Mouse (Mus musculus): ENCODE measurements around the gene Lcn2.

The Lcn2 gene

DNA sequence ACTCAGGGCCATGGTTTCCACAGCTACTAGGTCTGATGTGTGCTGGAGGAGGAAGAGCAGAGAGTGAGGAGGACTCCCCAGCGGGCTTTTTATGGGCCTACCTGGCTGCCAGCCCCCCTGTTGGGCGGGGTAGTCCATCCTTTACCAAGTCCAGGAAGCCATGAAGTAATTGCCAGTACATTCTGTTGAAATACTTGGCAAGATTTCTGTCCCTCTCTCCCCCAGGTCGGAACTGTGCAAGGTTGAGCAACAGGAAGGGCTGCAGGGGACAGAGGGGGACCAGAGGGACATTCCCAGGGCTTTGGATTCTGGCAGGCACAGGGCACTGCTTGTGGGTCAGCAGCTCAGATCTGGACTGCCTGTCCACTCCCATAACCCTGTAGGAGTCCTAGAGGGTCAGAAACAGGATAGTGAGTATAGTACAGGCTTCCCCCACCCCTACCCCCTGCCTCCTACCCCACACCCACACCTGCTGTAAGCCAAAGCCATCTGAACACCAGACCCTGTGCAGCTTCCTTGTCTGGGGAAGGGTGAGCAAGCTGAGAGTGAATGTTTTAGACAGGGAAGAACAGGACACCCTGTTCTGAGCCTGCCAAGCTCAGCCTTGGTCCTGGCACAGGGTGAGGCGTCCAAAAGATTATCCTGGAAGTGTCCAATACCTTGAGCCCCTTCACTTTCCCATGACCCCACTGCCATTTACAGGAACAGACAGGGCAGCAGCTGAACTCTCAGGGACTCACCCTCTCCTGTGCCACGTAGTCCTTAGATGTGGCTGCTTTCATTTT, at the start of gene Lcn2:
TSS of gene Lcn2 (minus strand) at position 547 of the 785 bp plus-strand sequence.
- DNase-seq (ENCODE audit: low spot score) = no peak

GRCm38 (mm10) chr2:32437612-32438166, 49.6 kb upstream of the Lcn2 start:
- DNase-seq (ENCODE audit: low spot score) = no peak

GRCm38 (mm10) chr2:32436686-32437372, 48.8 kb upstream of the Lcn2 start:
- DNase-seq (ENCODE audit: low spot score) = no peak

GRCm38 (mm10) chr2:32430701-32431676, 42.9 kb upstream of the Lcn2 start:
- no peak for DNase-seq (ENCODE audit: low spot score)

DNA sequence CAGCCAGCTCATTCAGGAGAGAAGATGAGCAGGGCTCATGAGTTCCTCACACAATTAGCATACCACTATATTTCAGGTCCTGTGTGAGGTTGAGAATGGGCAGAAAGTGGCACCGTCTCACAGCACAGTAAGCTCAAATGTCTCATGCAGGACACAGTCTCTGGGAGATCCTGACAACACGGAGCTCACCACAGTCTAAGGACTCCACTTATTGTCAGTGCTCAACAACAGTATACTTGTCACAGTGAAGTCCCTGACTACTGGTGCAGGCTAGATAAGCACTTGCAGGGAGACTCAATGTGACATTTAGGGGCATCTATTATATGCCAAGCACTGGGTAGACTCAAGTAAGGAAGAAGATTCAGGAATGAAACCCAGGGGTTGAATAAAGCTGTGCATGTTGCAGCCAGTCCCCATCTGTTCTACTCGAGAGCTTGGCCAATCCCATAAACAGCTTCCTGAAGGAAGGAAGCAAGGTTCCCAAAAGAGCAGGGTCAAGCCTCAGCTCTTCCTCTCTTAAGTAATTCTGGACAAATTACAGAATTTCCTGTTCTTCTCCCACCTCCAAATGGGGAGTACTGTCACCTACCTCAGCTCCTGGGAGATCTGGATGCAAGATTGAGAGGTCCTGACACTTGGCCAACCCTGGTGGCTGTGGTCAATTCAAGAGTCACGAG, 41.3 kb upstream of the Lcn2 start:
- DNase-seq (ENCODE audit: low spot score) = no peak

DNA sequence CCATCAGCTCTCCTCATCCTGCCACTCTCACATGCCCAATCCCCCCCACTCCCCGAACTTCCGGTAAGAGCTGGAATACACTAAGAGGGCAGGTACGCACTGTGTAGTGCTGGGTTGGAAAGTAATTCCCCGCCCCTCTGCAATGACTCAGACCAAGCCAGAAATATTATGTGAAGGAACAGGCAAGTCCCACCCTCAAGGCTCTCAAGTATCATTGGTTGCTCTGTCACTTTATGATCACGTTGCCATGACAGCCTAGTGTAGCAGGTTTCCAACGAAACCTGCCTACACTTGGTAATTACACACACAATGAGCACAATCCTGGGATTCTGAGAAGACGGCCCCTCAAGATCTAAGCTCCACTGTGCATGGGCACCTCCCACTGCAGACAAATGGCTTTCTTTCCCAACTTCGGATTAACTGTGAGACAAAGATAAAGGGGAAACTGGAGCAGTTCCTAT, 40.2 kb upstream of the Lcn2 start:
- no peak for DNase-seq (ENCODE audit: low spot score)

GRCm38 (mm10) chr2:32427720-32428119, 39.7 kb upstream of the Lcn2 start:
- no peak for DNase-seq (ENCODE audit: low spot score)

DNA sequence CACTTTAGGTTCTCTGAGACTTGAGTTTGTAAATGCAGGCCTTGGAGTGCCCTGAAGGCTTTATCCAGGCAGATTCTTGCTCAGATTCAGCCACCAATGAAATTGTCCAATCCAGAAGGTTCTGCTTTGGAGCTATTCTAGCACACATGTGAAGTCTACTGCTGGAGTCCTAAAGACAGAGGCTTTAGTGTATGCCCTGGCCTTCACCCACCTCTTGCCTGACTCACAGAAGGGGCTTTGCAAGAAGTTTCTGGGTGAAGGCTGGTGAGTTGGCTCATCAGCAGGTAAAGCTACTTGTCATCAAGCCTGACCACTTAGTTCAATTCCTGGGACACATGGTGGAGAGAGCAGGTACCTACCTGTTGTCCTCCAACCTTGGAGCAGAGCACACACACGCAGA, 38.1 kb upstream of the Lcn2 start:
- DNase-seq (ENCODE audit: low spot score) = no peak

DNA sequence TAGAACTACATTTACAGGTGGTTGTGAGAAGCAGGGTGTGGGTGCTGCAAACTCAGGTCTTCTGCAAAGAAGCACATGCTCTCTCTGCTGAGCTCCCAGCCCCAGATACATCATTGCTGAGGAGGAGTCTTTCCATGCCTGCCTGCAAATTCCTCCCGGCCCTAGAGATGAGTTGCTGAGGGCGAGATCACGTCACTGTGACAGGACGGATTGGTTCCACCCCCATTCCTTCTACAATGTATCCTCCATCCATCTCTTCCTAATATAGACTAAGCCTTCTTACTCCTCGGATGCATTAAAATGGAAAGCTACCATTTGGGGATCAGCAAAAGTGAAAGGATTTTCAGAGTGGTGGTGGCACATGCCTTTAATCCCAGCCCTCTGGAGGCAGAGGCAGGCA, 37.5 kb upstream of the Lcn2 start:
- no peak for DNase-seq (ENCODE audit: low spot score)

- DNase-seq (ENCODE audit: low spot score) = no peak
These were observed 36.7 kb upstream of the Lcn2 start for GRCm38 (mm10) chr2:32424796-32425195.

GRCm38 (mm10) chr2:32423481-32424331, 35.7 kb upstream of the Lcn2 start:
- DNase-seq (ENCODE audit: low spot score) = peak; percentile 40

- no peak for DNase-seq (ENCODE audit: low spot score)
These were observed 33.8 kb upstream of the Lcn2 start for GRCm38 (mm10) chr2:32421851-32422251.

DNA sequence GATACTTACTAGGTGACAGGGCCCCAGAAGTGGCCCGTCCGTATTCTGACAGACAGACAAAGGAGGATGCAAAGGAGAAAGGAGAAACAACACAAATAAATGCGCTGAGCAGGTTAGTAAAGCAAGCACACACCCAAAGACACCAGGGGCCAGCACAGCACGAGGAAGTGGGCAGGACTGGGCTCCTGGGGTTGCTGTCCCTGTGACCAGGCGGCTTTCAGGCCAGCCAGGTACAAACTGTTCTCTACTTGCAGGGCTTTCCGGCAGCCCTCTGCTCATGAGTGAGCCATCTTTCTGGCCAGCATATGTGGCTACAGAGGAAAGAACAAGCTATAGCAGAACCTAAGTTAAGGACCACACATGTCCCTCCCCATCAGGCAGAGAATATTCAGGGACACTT, 32.6 kb upstream of the Lcn2 start:
- no peak for DNase-seq (ENCODE audit: low spot score)

- no peak for DNase-seq (ENCODE audit: low spot score)
These were observed 32.1 kb upstream of the Lcn2 start for GRCm38 (mm10) chr2:32420066-32420608.

- DNase-seq (ENCODE audit: low spot score) = no peak
These were observed 31.3 kb upstream of the Lcn2 start for GRCm38 (mm10) chr2:32419359-32419758.

DNA sequence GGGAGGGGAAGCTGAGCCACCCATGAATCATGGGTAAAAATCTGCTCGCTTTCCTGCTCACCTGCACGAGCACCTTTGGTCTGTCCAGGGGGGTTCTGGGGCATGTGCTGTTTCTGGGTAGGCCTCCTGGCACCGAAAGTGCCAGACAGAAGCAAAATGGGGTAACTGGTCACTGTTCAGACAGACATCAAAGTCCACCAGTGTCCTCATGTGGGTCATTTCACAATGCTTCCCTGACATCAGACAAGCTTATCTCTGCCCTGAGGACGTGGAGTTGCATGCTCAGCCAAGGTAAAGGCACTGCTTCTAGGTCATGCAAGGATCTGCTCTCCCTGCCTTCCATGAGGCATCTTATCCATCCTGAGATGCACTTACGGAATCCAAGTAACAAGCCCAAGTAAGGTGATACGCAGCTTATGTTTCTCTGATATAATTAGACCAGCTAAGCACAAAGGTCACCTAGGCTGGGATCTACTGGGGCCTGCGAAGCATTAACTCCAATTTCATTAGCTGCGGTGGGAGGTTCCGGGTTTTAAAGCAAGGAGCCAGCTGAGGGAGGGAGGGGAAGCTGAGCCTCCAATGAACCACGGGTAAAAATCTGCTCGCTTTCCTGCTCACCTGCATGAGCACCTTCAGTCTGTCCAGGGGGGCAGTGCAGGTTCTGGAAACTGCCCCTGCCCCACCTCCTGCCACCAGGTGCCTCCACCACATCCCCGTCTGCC, 30.5 kb upstream of the Lcn2 start:
- DNase-seq (ENCODE audit: low spot score) = no peak

DNA sequence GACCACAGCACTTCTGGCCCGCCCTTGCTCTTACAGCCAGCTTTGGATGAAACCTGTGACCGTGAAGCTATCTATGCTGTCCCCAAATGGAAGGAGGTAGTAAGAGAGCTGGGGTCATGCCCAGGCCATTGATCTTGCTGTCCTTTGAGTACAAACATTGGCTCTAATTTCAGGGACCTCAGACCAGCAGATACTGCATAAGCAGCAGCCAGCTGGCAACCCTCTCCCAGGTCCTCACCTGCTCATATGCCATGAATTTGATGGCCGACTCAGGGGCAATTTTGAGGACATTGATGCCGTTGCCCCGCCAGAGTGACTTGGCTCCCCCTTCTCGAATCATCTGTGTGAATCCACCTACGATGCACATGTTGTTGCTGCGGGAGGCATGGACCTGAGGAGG, 29.4 kb upstream of the Lcn2 start:
- no peak for DNase-seq (ENCODE audit: low spot score)

GRCm38 (mm10) chr2:32416556-32416955, 28.5 kb upstream of the Lcn2 start:
- no peak for DNase-seq (ENCODE audit: low spot score)

DNA sequence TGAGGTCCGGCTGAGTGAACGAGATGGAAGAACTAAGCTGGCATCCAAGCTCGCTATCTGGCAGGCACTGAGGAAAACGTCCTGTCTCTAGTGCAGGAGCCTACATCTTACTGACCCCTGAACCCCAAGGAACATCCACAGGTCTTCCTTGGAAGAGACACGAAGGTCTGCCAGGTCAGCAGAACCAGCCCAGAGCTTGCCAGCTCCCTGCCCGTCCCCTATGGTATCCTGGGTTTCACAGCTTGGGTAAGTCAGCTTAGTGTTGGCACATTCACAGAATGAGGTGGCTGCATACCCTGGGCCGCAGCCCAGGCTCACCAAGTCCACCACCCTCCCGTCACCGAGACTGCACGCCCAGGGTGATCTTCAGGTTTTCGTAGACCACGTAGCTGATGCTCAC, 27.7 kb upstream of the Lcn2 start:
- no peak for DNase-seq (ENCODE audit: low spot score)

DNA sequence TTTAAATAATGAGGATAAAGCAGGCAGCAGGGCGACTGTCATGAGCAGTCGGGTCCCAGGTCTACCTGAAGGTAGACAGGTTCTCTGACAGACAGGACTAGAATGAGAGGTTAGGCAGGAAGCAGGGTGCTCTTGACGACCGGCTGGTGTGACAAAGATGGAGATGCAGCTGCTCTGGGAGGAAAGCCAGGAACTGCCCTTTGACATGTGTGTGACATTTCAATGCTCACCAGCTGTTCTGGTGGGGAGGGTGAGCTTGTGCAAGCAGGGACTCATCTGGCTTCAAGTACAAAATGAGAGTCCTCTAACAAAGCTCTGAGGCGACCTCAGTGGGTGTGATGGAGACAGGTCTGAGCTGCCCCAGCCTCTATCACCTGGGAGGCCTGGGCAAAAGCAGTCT, 25.9 kb upstream of the Lcn2 start:
- no peak for DNase-seq (ENCODE audit: low spot score)

Measured in ovary, postnatal 10 days (tissue).